Mouse (Mus musculus) MEL (cell line): Measurements from ENCODE around the gene Podxl2. TPM values are rescaled to one million over a fixed set of nuclear protein-coding genes. Genes with fewer than 3 reads are reported as not detected.

Experiments
- DNase-seq: peaks from one replicate; pipeline ENCODE4 v3.0.0; 2011; ENCODE audit warnings: low read depth, low spot score
- H3K27ac ChIP-seq: 2 replicates; pipeline ENCODE4 v1.5.1; 2012; ENCODE audit warnings: low read depth, mild to moderate bottlenecking, control low read depth, low read length, moderate library complexity; ENCODE audit not compliant: control insufficient read depth
- H3K27me3 ChIP-seq, 2 experiments: fragments of 150-350 bp in 1 of 2; sonication (generic) in 1 of 2; 2 replicates each; pipeline ENCODE4 v1.6.1; 2012; ENCODE audit warnings: low read length in 2 of 2, mild to moderate bottlenecking in 2 of 2, improper control_type of control experiment in 1 of 2, moderate library complexity in 1 of 2; ENCODE audit not compliant: insufficient read depth in 2 of 2, control insufficient read depth in 1 of 2
- H3K36me3 ChIP-seq, 2 experiments: 2 replicates each; pipeline ENCODE4 v1.6.1; 2012 to 2014; ENCODE audit warnings: low read length in 2 of 2, improper control_type of control experiment in 1 of 2, inconsistent platforms in 1 of 2, mild to moderate bottlenecking in 1 of 2; ENCODE audit not compliant: insufficient read depth in 2 of 2, control insufficient read depth in 1 of 2
- H3K4me1 ChIP-seq, 2 experiments: fragments of 150-350 bp in 1 of 2; sonication (generic) in 1 of 2; 2 replicates each; pipeline ENCODE4 v1.6.1; 2012; ENCODE audit warnings: low read length in 2 of 2, improper control_type of control experiment in 1 of 2, mild to moderate bottlenecking in 1 of 2; ENCODE audit not compliant: insufficient read depth in 2 of 2, control insufficient read depth in 1 of 2
- H3K4me3 ChIP-seq, 2 experiments: fragments of 150-350 bp in 1 of 2; sonication (generic) in 1 of 2; 2 replicates each; pipeline ENCODE4 v1.5.1; 2012; ENCODE audit warnings: low read depth in 2 of 2, low read length in 2 of 2, mild to moderate bottlenecking in 2 of 2, moderate library complexity in 2 of 2, control low read depth in 1 of 2, improper control_type of control experiment in 1 of 2; ENCODE audit not compliant: control insufficient read depth in 1 of 2, insufficient read depth in 1 of 2
- H3K79me2 ChIP-seq: 2 replicates; pipeline ENCODE4 v1.6.1; 2012; ENCODE audit warnings: mild to moderate bottlenecking, low read length, moderate library complexity; ENCODE audit not compliant: control insufficient read depth, poor library complexity, insufficient read depth
- H3K9ac ChIP-seq: 2 replicates; pipeline ENCODE4 v1.6.1; 2012; ENCODE audit warnings: low read depth, mild to moderate bottlenecking, control low read depth, low read length, moderate library complexity; ENCODE audit not compliant: control insufficient read depth, poor library complexity, severe bottlenecking
- H3K9me3 ChIP-seq: fragments of 150-350 bp; sonication (generic); replicated peaks from 2 replicates; pipeline ENCODE4 v1.6.1; 2012; ENCODE audit warnings: mild to moderate bottlenecking, low read length, improper control_type of control experiment, moderate library complexity; ENCODE audit not compliant: insufficient read depth
- BHLHE40 ChIP-seq: IDR thresholded peaks from 2 replicates; pipeline ENCODE4 v1.6.1; 2012; ENCODE audit warnings: low read depth, mild to moderate bottlenecking, inconsistent platforms, low read length, improper control_type of control experiment, borderline replicate concordance
- CTCF ChIP-seq, 3 experiments: IDR thresholded peaks in 2 of 3; conservative IDR thresholded peaks in 1 of 3; 2 replicates each; pipeline ENCODE4 v1.5.1; 2011 to 2012; ENCODE audit warnings: low read length in 3 of 3, low read depth in 2 of 3, mild to moderate bottlenecking in 2 of 3, improper control_type of control experiment in 1 of 3, inconsistent platforms in 1 of 3, mixed read lengths in 1 of 3, moderate library complexity in 1 of 3; ENCODE audit not compliant: control insufficient read depth in 1 of 3, insufficient read depth in 1 of 3, poor library complexity in 1 of 3, severe bottlenecking in 1 of 3
- E2F4 ChIP-seq: IDR thresholded peaks from 2 replicates; pipeline ENCODE4 v1.6.1; 2011; ENCODE audit warnings: low read depth, low read length, improper control_type of control experiment, borderline replicate concordance
- ELF1 ChIP-seq: IDR thresholded peaks from 2 replicates; pipeline ENCODE4 v1.6.1; 2014; ENCODE audit warnings: low read depth, mild to moderate bottlenecking, inconsistent platforms, low read length, improper control_type of control experiment, moderate library complexity
- EP300 ChIP-seq, 2 experiments: IDR thresholded peaks; 2 replicates each; pipeline ENCODE4 v1.6.1; 2011; ENCODE audit warnings: improper control_type of control experiment in 2 of 2, low read length in 2 of 2, low read depth in 1 of 2, mild to moderate bottlenecking in 1 of 2
- ETS1 ChIP-seq: IDR thresholded peaks from 2 replicates; pipeline ENCODE4 v1.6.1; 2012; ENCODE audit warnings: low read depth, mild to moderate bottlenecking, inconsistent platforms, low read length, improper control_type of control experiment, moderate library complexity
- HCFC1 ChIP-seq: IDR thresholded peaks from 2 replicates; pipeline ENCODE4 v1.6.1; 2012; ENCODE audit warnings: low read depth, mild to moderate bottlenecking, inconsistent platforms, low read length, improper control_type of control experiment, moderate library complexity
- KAT2A ChIP-seq: conservative IDR thresholded peaks from 2 replicates; pipeline ENCODE4 v1.6.1; 2012; ENCODE audit warnings: low read depth, low read length, improper control_type of control experiment, inconsistent platforms
- MAFK ChIP-seq: IDR thresholded peaks from 2 replicates; pipeline ENCODE4 v1.6.1; 2011; ENCODE audit warnings: low read depth, mild to moderate bottlenecking, low read length, improper control_type of control experiment, borderline replicate concordance
- MAX ChIP-seq: IDR thresholded peaks from 2 replicates; pipeline ENCODE4 v1.6.1; 2011; ENCODE audit warnings: low read length, improper control_type of control experiment
- MEF2A ChIP-seq: IDR thresholded peaks from 2 replicates; pipeline ENCODE4 v1.6.1; 2014; ENCODE audit warnings: low read depth, mild to moderate bottlenecking, inconsistent platforms, low read length, improper control_type of control experiment; ENCODE audit not compliant: poor library complexity, insufficient replicate concordance, severe bottlenecking; ENCODE audit errors: extremely low read depth
- NRF1 ChIP-seq: IDR thresholded peaks from 2 replicates; pipeline ENCODE4 v1.6.1; 2014; ENCODE audit warnings: low read depth, mild to moderate bottlenecking, inconsistent platforms, low read length, improper control_type of control experiment, moderate library complexity; ENCODE audit not compliant: poor library complexity, insufficient read depth, severe bottlenecking
- POLR2A ChIP-seq, 2 experiments: IDR thresholded peaks; 2 replicates each; pipeline ENCODE4 v1.6.1; 2011 to 2012; ENCODE audit warnings: low read length in 2 of 2, mild to moderate bottlenecking in 2 of 2, control low read depth in 1 of 2, improper control_type of control experiment in 1 of 2, low read depth in 1 of 2, moderate library complexity in 1 of 2; ENCODE audit not compliant: control insufficient read depth in 1 of 2, insufficient read depth in 1 of 2, poor library complexity in 1 of 2
- POLR2AphosphoS2 ChIP-seq: IDR thresholded peaks from 2 replicates; pipeline ENCODE4 v1.6.1; 2011; ENCODE audit warnings: low read length, improper control_type of control experiment
- RAD21 ChIP-seq: IDR thresholded peaks from 2 replicates; pipeline ENCODE4 v1.6.1; 2011; ENCODE audit warnings: mild to moderate bottlenecking, low read depth, low read length, improper control_type of control experiment
- RCOR1 ChIP-seq: IDR thresholded peaks from 2 replicates; pipeline ENCODE4 v1.6.1; 2012; ENCODE audit warnings: low read depth, mild to moderate bottlenecking, inconsistent platforms, low read length, improper control_type of control experiment
- SIN3A ChIP-seq: IDR thresholded peaks from 2 replicates; pipeline ENCODE4 v1.6.1; 2012; ENCODE audit warnings: low read length, improper control_type of control experiment, inconsistent platforms
- TAL1 ChIP-seq: IDR thresholded peaks from 2 replicates; pipeline ENCODE4 v1.6.1; 2012; ENCODE audit warnings: mild to moderate bottlenecking, inconsistent platforms, low read length, moderate library complexity, mixed read lengths
- TBP ChIP-seq: IDR thresholded peaks from 2 replicates; pipeline ENCODE4 v1.8.0; 2011; ENCODE audit warnings: low read depth, low read length, improper control_type of control experiment
- UBTF ChIP-seq: IDR thresholded peaks from 2 replicates; pipeline ENCODE4 v1.6.1; 2012; ENCODE audit warnings: low read depth, mild to moderate bottlenecking, inconsistent platforms, low read length, improper control_type of control experiment, moderate library complexity, borderline replicate concordance; ENCODE audit not compliant: insufficient read depth
- ZC3H11A ChIP-seq: IDR thresholded peaks from 2 replicates; pipeline ENCODE4 v1.6.1; 2012; ENCODE audit warnings: low read depth, mild to moderate bottlenecking, inconsistent platforms, low read length, improper control_type of control experiment
- ZKSCAN1 ChIP-seq: IDR thresholded peaks from 2 replicates; pipeline ENCODE4 v1.6.1; 2012; ENCODE audit warnings: low read depth, mild to moderate bottlenecking, inconsistent platforms, low read length, improper control_type of control experiment, moderate library complexity
- polyA plus RNA-seq, 2 experiments: library from polyadenylated mRNA; stranded (reverse) in 1 of 2; unstranded in 1 of 2; fragments of >175 nt in 1 of 2; fragments of >200 nt in 1 of 2; gene quantifications; 2 replicates each; pipeline versions ENCODE4 v1.2.1 to v1.2.4; 2012; ENCODE audit warnings: low replicate concordance in 2 of 2, low read depth in 1 of 2; ENCODE audit not compliant: insufficient read length in 2 of 2, insufficient read depth in 1 of 2, missing spikeins in 1 of 2
- total RNA-seq: library from RNA; depleted of rRNA; stranded (reverse); fragments of 300-350 nt; gene quantifications from 2 replicates; pipeline ENCODE4 v1.2.3, GENCODE M21; 2012

Podxl2 gene
- total and polyA plus RNA-seq, 3 experiments = 0.10 TPM; not detected in 2

DNA sequence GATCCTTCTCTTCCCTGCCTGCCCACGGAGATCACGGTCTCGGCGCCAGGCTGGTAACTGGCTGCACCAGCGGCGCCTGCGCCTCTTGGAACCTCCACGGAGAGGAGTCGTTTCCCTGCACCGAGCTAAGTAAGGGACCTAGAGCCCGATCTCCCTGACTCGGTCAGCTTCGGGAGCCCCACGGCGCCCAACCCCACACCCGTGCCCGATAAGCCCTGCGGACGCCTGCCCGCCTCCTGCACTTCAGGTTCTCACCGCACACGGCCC is 33.4 kb downstream of the Podxl2 start:
- H3K27me3 ChIP-seq = no peaks in the 10 kb centered on the region; a peak in 2 of 4 replicates
- no peaks in the 10 kb centered on the region for H3K36me3 ChIP-seq
- H3K9ac ChIP-seq = peak overlapping the region; percentile 79
- H3K9me3 ChIP-seq = no peaks in the 10 kb centered on the region
- DNase-seq = no peak
- H3K4me1 ChIP-seq = peaks cover 2 to 6% of the 10 kb centered on the region in 2 experiments; a peak in 2 of 4 replicates
- peak overlapping the region; percentile 89 to 90 for H3K4me3 ChIP-seq
- H3K79me2 ChIP-seq = no peaks in the 10 kb centered on the region; the same call in 1 of the 2 replicates
- TF ChIP-seq ELF1 (no peak), POLR2A (IDR thresholded peaks at IDR 0.05; ENCODE audit: control insufficient read depth in 1 of 2, insufficient read depth in 1 of 2, low read depth in 1 of 2, low read length in 2 of 2, poor library complexity in 1 of 2) (peak in 1 of 2 experiments; percentile 32; a peak in 1 of 4 replicates), KAT2A (no peak)
- TF ChIP-seq, all 39 proteins: peak for 1
- H3K27ac ChIP-seq = no peak overlapping the region

DNA sequence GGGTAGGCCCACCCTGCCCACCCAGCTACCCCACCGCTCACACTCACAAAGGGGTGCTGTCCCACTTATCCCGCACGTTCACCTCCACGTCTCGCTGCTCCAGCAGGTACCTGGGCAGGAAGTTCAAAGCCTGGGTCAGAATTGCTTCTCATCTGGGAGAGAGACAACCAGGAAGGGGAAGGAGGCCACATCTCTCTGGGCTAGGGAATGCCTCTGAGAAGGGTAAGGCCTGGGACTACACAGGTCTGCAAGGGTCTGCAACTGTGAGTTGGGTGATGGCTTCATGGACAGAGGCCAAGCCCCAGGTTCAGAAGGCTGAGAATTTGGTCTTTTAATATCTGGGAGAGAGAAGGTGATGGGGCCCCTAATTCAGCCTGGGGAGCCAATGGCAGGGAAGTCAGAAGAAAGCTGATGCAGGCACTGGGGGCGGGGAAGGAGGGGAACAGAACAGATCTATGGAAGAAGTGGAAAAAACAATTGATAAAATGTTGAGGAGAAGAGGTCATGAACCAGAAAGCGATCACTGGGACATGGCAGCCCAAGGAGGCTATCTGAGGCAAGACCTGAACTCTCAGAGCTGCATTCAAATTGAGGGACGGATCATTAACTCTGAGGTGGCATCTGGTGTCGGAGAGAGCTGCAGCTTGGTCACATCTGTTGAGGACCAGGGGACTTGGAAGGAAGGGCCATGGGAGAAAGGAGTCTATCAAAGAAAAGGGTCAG is 33.9 kb downstream of the Podxl2 start:
- H3K4me1 ChIP-seq = peaks cover 2 to 6% of the 10 kb centered on the region in 2 experiments; a peak in 2 of 4 replicates
- H3K27ac ChIP-seq = no peak overlapping the region
- no peaks in the 10 kb centered on the region for H3K9me3 ChIP-seq
- H3K79me2 ChIP-seq = no peaks in the 10 kb centered on the region; the same call in 1 of the 2 replicates
- peak overlapping the region; percentile 89 to 90 for H3K4me3 ChIP-seq
- no peaks in the 10 kb centered on the region for H3K36me3 ChIP-seq
- H3K27me3 ChIP-seq = no peaks in the 10 kb centered on the region; a peak in 1 of 4 replicates
- TF ChIP-seq MAX (no peak), EP300 (IDR thresholded peaks at IDR 0.05; ENCODE audit: low read depth in 1 of 2, low read length in 2 of 2) (no peak), NRF1 (no peak), HCFC1 (no peak), SIN3A (no peak), RAD21 (no peak), CTCF (IDR thresholded peaks at IDR 0.05 in 2 of 3, conservative IDR thresholded peaks at IDR 0.05 in 1 of 3; ENCODE audit: control insufficient read depth in 1 of 3, insufficient read depth in 1 of 3, low read depth in 2 of 3, low read length in 3 of 3, poor library complexity in 1 of 3, severe bottlenecking in 1 of 3) (no peak), E2F4 (no peak), UBTF (no peak), BHLHE40 (no peak), ETS1 (no peak), POLR2AphosphoS2 (no peak), ELF1 (no peak), TAL1 (no peak), RCOR1 (no peak), ZKSCAN1 (no peak), ZC3H11A (no peak), MEF2A (no peak), MAFK (no peak), TBP (no peak)
- no peak for DNase-seq
- peak overlapping the region; percentile 79 for H3K9ac ChIP-seq
